Mouse (Mus musculus) thymus, adult 2 months (tissue): ENCODE measurements around the gene Scaf11.

Experiments used
- CTCF ChIP-seq: fragments of 200-500 bp; IDR thresholded peaks from 2 replicates; pipeline ENCODE4 v1.5.1; 2012; ENCODE audit warnings: mild to moderate bottlenecking, control low read depth, low read length, moderate library complexity, borderline replicate concordance; ENCODE audit not compliant: control insufficient read depth, poor library complexity, insufficient read depth; ENCODE audit errors: extremely low read depth
- POLR2A ChIP-seq: fragments of 200-500 bp; IDR thresholded peaks from 2 replicates; pipeline ENCODE4 v1.6.1; 2012; ENCODE audit warnings: mild to moderate bottlenecking, low read length, control low read depth, moderate library complexity; ENCODE audit not compliant: control insufficient read depth, poor library complexity, insufficient read depth; ENCODE audit errors: extremely low read depth

DNA sequence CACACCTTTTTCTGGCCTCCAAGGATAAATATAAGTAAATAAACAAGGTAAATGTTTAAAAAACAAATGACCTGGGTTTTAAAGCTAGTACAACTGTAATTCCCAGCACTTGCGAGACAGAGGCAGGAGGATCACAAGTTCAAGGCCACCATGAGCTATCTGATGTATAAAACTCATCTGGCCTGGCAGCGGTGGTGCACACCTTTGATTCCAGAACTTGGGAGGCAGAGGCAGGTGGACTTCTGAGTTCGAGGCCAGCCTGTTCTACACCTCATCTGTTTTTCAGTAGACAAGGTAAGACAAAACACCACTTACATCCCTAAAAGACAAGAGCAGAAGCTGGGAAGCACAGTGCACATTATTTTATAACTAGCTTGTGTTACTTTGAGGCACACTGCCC lies 2.4 kb downstream of the Scaf11 start:
- TF ChIP-seq CTCF, result no peak
- TF ChIP-seq POLR2A, result no peak
